Mouse (Mus musculus) embryonic facial prominence, embryonic 14.5 days (tissue): ENCODE results near the gene Il4ra. TPM values are rescaled to one million over a fixed set of nuclear protein-coding genes. Genes with fewer than 3 reads are reported as not detected.

Experiments used
- ATAC-seq: fragments of 200-750 bp; cut with Nextera tagmentation; 2 replicates; pipeline ENCODE4 v1.8.0; 2017; ENCODE audit warnings: low read depth, moderate number of reproducible peaks, moderate TSS enrichment
- DNase-seq: peaks from one replicate; pipeline ENCODE4 v3.0.0-alpha.2; 2015; ENCODE audit warnings: low spot score
- H3K27ac ChIP-seq: fragments of 300-500 bp; sonication (generic); replicated peaks from 2 replicates; pipeline ENCODE4 v1.5.1; 2014; ENCODE audit warnings: low read depth, mild to moderate bottlenecking, low read length, moderate library complexity
- H3K27me3 ChIP-seq: fragments of 300-500 bp; sonication (generic); replicated peaks from 2 replicates; pipeline ENCODE4 v1.6.1; 2014; ENCODE audit warnings: low read length; ENCODE audit not compliant: control insufficient read depth, insufficient read depth
- H3K36me3 ChIP-seq: fragments of 300-500 bp; sonication (generic); 2 replicates; pipeline ENCODE4 v1.6.1; 2014; ENCODE audit warnings: low read length, mixed read lengths; ENCODE audit not compliant: control insufficient read depth, insufficient read depth
- H3K4me1 ChIP-seq: fragments of 300-500 bp; sonication (generic); 2 replicates; pipeline ENCODE4 v1.6.1; 2014; ENCODE audit warnings: antibody characterized with exemption, low read length; ENCODE audit not compliant: control insufficient read depth, insufficient read depth
- H3K4me2 ChIP-seq: fragments of 300-500 bp; sonication (generic); 2 replicates; pipeline ENCODE4 v1.6.1; 2014; ENCODE audit warnings: low read depth, mild to moderate bottlenecking, low read length, moderate library complexity, mixed read lengths
- H3K4me3 ChIP-seq: fragments of 300-500 bp; sonication (generic); 2 replicates; pipeline ENCODE4 v1.5.1; 2014; ENCODE audit warnings: low read depth, mild to moderate bottlenecking, low read length
- H3K9ac ChIP-seq: fragments of 300-500 bp; sonication (generic); 2 replicates; pipeline ENCODE4 v1.6.1; 2014; ENCODE audit warnings: low read depth, mild to moderate bottlenecking, low read length, moderate library complexity, mixed read lengths
- H3K9me3 ChIP-seq: fragments of 300-500 bp; sonication (generic); 2 replicates; pipeline ENCODE4 v1.6.1; 2016; ENCODE audit warnings: low read length; ENCODE audit not compliant: control insufficient read depth
- WGBS: fragments of 180-500 bp; shearing (Covaris S2); extraction: QIAGEN DNeasy Blood & Tissue Kit; methylation state at CpG from one replicate; pipeline ENCODE4 v1.1.7; 2014; 5-methylcytosine and 5-hydroxymethylcytosine counted together
- polyA plus RNA-seq: library from polyadenylated mRNA; unstranded; fragments of >200 nt; fragmentation: Nextera tagmentation; extraction: Ambion mirVana; gene quantifications from 2 replicates; pipeline ENCODE4 v1.2.1, GENCODE M21; 2014

Gene Il4ra
- polyA plus RNA-seq, 1 experiment from 2014 or later: 10.2 TPM

DNA sequence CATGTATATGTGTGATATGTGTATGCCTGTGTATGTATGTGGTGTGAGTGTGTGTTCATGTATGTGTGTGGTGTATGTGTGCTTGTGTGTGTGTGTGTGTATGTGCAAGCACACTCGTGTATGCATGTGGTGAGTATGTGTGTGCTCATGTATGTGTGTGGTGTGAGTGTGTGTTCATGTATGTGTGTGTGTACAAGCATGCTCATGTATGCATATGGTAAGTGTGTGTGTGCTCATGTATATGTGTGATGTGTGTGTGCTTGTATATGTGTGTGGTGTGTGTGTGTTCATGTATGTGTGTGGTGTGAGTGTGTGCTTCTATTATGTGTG lies 28.3 kb downstream of the Il4ra start:
- Histone ChIP-seq H3K9ac (no peak overlapping the region), H3K4me2 (no peak overlapping the region), H3K9me3 (no peaks in the 10 kb centered on the region), H3K4me3 (no peak overlapping the region), H3K27me3 (no peaks in the 10 kb centered on the region), H3K27ac (no peak overlapping the region), H3K4me1 (peaks cover 17% of the 10 kb centered on the region; the same call in 1 of the 2 replicates), H3K36me3 (no peaks in the 10 kb centered on the region)
- WGBS: 71% methylated on average over 1 of the region's 1 CpGs
- ATAC-seq (no peak), DNase-seq (no peak)

GRCm38 (mm10) chr7:125580625-125581316 lies 28.9 kb downstream of the Il4ra start:
- peak overlapping the region; percentile 40 for H3K4me3 ChIP-seq
- no peaks in the 10 kb centered on the region for H3K36me3 ChIP-seq
- H3K27ac ChIP-seq: 0 out of 2 replicates have a peak overlapping the region, but pooled peaks have one; percentile 10
- WGBS: 7% methylated on average over 16 of the region's 16 CpGs
- no peaks in the 10 kb centered on the region for H3K9me3 ChIP-seq
- H3K27me3 ChIP-seq: no peaks in the 10 kb centered on the region
- H3K4me2 ChIP-seq: peak overlapping the region; percentile 87
- peak; percentile 62 for DNase-seq
- peaks cover 17% of the 10 kb centered on the region; the same call in 1 of the 2 replicates for H3K4me1 ChIP-seq
- no peak for ATAC-seq
- peak overlapping the region; percentile 59 for H3K9ac ChIP-seq

GRCm38 (mm10) chr7:125581317-125581672 lies 29.4 kb downstream of the Il4ra start:
- WGBS: 1% methylated on average over 21 of the region's 21 CpGs
- Histone ChIP-seq H3K27me3 (no peaks in the 10 kb centered on the region), H3K4me2 (peak overlapping the region; percentile 87), H3K36me3 (no peaks in the 10 kb centered on the region), H3K4me1 (peaks cover 17% of the 10 kb centered on the region; the same call in 1 of the 2 replicates), H3K4me3 (peak overlapping the region; percentile 40), H3K27ac (0 out of 2 replicates have a peak overlapping the region, but pooled peaks have one; percentile 10), H3K9ac (peak overlapping the region; percentile 59), H3K9me3 (no peaks in the 10 kb centered on the region)
- ATAC-seq: peak; percentile 84
- peak; percentile 88 for DNase-seq

DNA sequence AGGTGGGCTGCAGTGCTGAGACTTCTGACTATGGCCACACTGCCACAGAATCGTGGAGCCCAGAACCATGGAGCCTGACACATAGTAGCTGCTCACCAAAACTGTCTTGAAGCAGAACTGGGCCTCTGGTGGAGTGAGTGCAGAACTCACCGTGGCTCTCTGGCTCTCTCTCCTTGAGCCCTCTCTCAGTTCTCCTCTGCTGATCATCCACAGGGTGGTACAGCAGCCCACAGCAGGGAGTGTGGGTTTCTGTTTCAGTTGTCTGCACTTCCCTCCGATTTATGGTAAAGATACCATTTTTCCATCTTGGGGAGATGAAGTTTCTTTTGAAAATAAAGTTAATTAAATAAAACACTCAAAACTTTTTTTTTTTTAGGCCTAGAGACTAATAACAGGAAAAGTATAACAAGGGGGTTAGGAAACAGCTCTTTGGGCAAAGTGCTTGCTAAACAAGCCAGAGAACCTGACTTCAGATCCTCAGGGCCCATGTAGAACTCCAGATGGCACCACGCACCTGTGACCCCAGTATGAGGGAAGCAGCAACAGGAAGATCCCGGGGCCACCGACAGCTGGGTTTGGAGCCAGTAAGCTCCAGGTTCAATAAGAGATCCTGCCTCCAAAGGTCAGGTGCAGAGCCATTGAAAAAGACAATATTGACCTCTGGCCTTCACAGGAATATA lies 31.5 kb downstream of the Il4ra start:
- ATAC-seq (no peak), DNase-seq (no peak)
- Histone ChIP-seq H3K36me3 (no peaks in the 10 kb centered on the region), H3K4me3 (no peak overlapping the region), H3K9me3 (no peaks in the 10 kb centered on the region), H3K27ac (no peak overlapping the region), H3K27me3 (no peaks in the 10 kb centered on the region), H3K4me1 (peaks cover 8% of the 10 kb centered on the region; the same call in 1 of the 2 replicates), H3K9ac (no peak overlapping the region), H3K4me2 (no peak overlapping the region)
- 76% methylated on average over 6 of the region's 6 CpGs for WGBS

DNA sequence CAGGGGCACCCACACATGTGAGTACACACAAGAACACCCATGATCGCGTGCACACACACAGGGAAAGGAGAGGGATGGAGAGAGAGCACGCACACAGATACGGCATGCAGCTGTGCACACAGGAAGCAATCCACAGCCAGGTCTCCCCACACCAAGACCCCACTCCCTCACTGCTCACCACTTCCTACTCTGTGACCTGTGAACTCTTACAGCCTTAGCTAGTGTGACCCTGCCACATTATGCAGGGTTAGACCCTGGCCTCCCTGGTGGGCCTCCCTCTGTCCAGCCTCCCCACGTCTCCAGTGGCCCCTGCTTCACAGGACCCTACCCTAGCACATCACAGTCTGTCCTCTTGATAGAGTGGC lies 32.1 kb downstream of the Il4ra start:
- no peak overlapping the region for H3K27ac ChIP-seq

GRCm38 (mm10) chr7:125586355-125586754 lies 34.4 kb downstream of the Il4ra start:
- Histone ChIP-seq H3K27ac (no peak overlapping the region), H3K9ac (no peak overlapping the region), H3K4me3 (no peak overlapping the region), H3K9me3 (no peaks in the 10 kb centered on the region), H3K27me3 (no peaks in the 10 kb centered on the region), H3K36me3 (no peaks in the 10 kb centered on the region), H3K4me2 (no peak overlapping the region), H3K4me1 (no peaks in the 10 kb centered on the region)
- ATAC-seq (no peak), DNase-seq (no peak)
- 97% methylated on average over 23 of the region's 23 CpGs for whole genome bisulfite sequencing

More for the DNA sequence above, 32.1 kb downstream of the Il4ra start:
- no peaks in the 10 kb centered on the region for H3K36me3 ChIP-seq
- 66% methylated on average over 5 of the region's 5 CpGs for WGBS
- ATAC-seq: no peak
- H3K4me3 ChIP-seq: no peak overlapping the region
- peaks cover 8% of the 10 kb centered on the region; the same call in 1 of the 2 replicates for H3K4me1 ChIP-seq
- no peaks in the 10 kb centered on the region for H3K27me3 ChIP-seq
- no peak for DNase-seq
- no peak overlapping the region for H3K9ac ChIP-seq
- H3K9me3 ChIP-seq: no peaks in the 10 kb centered on the region
- no peak overlapping the region for H3K4me2 ChIP-seq

DNA sequence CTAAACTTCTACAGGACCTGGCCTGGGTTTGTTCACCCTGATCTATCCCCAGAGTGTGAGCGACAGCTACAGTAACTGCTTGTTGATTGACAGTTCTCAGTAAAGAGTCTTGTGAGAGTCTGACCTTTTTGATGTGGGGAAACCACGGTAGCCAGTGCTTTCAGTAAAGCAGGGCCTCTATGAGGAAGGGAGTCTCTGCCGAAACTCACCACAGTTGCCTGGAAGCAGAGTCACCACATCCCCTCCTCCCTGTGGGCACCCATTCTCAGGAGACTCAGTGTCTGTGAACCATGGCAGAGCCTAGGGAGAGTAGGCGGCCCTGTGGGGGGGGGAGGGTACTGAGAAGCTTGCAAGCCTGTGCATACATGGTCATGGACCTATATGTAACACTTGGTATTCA lies 36.8 kb downstream of the Il4ra start:
- no peaks in the 10 kb centered on the region for H3K4me1 ChIP-seq
- 74% methylated on average over 4 of the region's 4 CpGs for WGBS
- no peaks in the 10 kb centered on the region for H3K27me3 ChIP-seq
- no peak for DNase-seq
- no peaks in the 10 kb centered on the region for H3K9me3 ChIP-seq
- no peak for ATAC-seq
- H3K4me3 ChIP-seq: no peak overlapping the region
- H3K27ac ChIP-seq: no peak overlapping the region
- no peaks in the 10 kb centered on the region for H3K36me3 ChIP-seq
- H3K9ac ChIP-seq: no peak overlapping the region
- H3K4me2 ChIP-seq: no peak overlapping the region

DNA sequence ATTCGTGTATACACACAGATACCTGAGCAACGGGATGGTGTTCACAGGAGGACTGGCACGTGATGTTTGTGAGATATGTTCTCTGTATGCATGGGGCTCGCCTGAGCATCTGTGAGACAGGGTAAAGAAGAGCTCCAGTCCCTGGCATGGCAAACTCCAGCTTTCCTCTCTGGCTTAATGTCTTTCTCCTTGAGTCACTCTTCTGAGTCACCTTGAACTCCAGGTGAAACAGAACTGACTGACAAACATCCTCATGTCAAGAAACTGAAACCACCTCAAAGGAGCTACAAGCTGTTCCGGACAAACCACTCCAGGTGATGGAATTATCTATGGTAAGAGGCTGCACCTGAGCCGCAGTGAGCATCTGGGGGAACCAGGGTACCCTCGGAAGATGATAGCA lies 38.0 kb downstream of the Il4ra start:
- no peaks in the 10 kb centered on the region for H3K36me3 ChIP-seq
- 85% methylated on average over 7 of the region's 7 CpGs for WGBS
- no peak overlapping the region for H3K4me2 ChIP-seq
- no peaks in the 10 kb centered on the region for H3K9me3 ChIP-seq
- ATAC-seq (no peak), DNase-seq (no peak)
- no peak overlapping the region for H3K9ac ChIP-seq
- H3K27ac ChIP-seq: no peak overlapping the region
- H3K27me3 ChIP-seq: no peaks in the 10 kb centered on the region
- H3K4me3 ChIP-seq: no peak overlapping the region
- no peaks in the 10 kb centered on the region for H3K4me1 ChIP-seq

GRCm38 (mm10) chr7:125593831-125594230 lies 41.9 kb downstream of the Il4ra start:
- H3K9me3 ChIP-seq: no peaks in the 10 kb centered on the region
- H3K4me3 ChIP-seq: no peak overlapping the region
- no peaks in the 10 kb centered on the region for H3K36me3 ChIP-seq
- H3K9ac ChIP-seq: no peak overlapping the region
- no peaks in the 10 kb centered on the region for H3K4me1 ChIP-seq
- no peak overlapping the region for H3K4me2 ChIP-seq
- DNase-seq (no peak), ATAC-seq (no peak)
- no peak overlapping the region for H3K27ac ChIP-seq
- no peaks in the 10 kb centered on the region for H3K27me3 ChIP-seq
- WGBS: 86% methylated on average over 4 of the region's 4 CpGs
